Mouse (Mus musculus): Measurements from ENCODE around the gene Arl4a.

- no peak for TF ChIP-seq CTCF (conservative IDR thresholded peaks at IDR 0.05; ENCODE audit: low read length)
- no peak for TF ChIP-seq POU5F1 (IDR thresholded peaks at IDR 0.05; ENCODE audit: borderline replicate concordance, low read length)
- TF ChIP-seq NANOG (IDR thresholded peaks at IDR 0.05; ENCODE audit: borderline replicate concordance, low read length), result no peak
Observed at GRCm38 (mm10) chr12:39956396-39956795, 81.4 kb downstream of the Arl4a start.
